Mouse (Mus musculus) fat pad, adult 2 months (tissue): ENCODE results near the gene Mta1.

Experiments used
- DNase-seq: peaks from one replicate; pipeline ENCODE4 v3.0.0-alpha.2; 2011; ENCODE audit warnings: low read depth, low spot score; ENCODE audit errors: extremely low read depth

Mta1 gene

DNA sequence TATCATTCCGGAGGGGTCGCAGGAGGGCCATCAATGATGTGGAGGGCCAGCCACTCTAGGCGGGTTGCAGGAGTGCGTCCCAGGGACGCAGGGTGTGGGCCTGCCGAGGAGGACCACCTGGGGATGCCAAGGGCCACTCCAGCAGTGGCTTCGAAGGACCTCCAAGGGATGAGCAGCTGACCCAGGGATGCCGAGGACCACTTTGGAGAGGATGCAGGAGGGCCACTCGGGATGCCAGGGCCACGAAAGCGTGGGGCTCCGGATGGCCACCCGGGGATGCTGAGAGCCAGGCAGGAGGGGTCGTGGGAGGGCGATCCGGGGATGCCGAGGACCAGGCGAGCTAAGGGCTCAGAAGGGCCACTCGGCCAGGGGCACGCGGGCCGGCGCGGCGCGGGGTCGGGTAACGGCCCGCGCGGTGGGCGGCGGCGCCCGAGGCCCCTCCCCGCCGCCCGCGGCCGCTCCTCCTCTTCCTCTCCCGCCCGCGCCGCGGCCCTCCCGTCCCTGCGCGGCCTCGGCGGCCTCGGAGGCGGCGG lies at the start of gene Mta1:
Mta1 (plus strand) TSS at position 530 of the 533 bp plus-strand sequence.
- DNase-seq, result no peak

DNA sequence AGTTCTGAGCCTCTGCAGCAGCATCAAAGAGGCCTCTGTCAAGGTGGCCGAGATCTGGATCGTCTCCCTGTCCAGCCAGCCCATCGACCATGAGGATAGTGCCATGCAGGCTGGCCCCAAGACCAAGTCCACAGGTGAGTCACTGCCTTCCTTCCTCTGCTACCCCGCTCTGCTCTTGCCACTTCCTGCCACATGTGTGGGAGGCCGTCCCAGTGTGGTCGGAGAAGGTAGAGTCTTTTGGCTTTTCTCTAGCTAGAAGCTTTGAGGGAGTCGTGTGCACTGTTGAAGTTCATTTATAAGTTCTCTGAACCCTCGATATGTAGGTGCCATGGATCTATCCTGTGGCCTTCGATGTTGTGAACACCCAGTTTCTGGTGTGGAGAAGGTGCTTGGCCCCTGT lies 48.2 kb upstream of the Mta1 start:
- DNase-seq, result no peak

DNA sequence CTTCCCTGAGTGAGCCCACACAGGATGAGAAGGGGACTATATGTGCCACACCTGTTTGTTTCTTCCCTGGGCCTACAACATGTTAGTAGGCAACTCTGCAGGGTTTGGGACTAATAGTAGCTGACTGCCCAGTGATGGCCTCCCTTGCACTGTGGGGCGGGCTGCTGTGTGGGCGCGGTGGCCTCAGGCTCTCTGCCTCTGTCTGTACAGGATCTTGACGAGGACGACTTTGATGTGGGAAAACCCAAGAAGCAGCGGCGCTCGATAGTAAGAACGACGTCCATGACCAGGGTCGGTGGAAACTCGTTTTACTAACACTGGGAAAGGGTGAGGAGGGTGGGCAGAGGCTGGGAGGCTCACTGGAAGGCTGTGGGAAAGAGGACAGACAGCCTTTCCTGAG lies 47.4 kb upstream of the Mta1 start:
- DNase-seq, result no peak

DNA sequence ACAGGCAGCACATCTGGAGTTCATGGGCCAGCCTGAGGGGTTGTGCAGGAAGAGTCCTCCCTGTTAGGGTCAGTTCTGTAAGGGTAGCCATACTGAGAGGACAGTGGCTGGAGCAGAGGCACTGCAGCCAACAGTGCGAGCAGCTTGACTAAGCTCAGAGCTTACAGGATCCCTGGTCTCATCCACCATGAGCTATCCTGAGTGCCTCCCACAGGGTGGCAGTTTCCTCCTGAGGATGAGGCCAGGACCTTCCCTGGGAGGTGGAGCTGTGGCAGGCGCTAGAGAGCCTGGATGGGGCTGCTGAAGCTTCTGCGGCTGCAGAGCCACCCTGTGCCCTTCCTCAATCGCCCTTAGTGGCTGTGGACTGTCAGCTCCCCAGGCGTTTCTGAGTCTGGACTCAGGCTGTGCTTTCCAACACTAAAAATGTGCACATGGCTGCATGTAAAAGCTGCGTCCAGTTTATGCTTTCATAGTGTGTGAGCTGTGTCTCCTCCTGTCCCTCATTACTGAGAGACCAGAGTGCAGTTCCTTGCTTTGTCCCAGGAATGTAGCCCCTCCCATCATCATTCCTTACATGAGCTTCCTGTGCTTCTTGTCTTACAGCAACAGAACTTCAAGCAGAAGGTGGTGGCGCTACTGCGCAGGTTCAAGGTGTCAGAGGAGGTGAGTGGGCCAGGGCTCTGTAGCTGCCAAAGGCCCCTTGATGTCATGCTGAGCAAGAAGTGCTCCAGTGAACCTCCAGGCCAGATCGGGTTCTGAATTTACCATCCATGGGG lies 46.3 kb upstream of the Mta1 start:
- no peak for DNase-seq

DNA sequence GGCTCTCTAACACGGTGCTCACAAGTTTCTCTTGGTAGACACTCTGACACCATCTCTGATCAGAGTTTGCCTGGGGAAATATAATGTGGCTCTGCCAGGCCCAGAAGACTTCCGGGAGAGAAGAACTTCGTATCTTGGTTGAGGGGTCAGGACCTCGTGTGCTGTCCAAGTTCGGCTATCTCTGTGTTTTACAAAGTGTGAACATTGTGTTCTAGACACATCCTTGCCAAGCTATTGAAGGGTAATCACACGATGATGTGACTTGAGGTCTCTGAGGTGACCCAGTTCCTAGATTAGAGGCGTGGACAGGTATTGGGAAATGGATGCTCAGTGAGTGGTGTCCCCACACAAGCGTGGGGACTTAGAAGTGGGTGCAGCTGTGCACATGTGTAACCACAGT lies 42.0 kb upstream of the Mta1 start:
- DNase-seq, result no peak

DNA sequence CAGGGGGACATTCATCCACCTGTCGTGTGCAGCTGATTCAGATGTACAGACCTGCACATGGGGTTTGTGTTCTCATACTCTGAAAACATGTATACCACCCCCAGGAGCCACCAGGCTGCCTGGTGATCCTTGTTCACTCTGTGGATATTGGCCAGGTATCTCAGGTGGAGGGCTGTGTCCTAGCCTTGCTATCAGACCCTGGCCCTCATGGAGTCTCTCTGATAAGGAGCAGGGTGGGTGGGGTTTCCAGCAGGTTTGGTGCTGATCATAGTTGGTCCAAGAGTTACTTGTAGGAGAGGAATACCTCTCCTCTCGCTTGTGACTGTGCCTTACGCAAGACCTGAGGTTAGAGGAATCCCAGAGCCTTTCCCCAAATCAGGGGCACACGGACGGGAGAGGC lies 37.9 kb upstream of the Mta1 start:
- no peak for DNase-seq

DNA sequence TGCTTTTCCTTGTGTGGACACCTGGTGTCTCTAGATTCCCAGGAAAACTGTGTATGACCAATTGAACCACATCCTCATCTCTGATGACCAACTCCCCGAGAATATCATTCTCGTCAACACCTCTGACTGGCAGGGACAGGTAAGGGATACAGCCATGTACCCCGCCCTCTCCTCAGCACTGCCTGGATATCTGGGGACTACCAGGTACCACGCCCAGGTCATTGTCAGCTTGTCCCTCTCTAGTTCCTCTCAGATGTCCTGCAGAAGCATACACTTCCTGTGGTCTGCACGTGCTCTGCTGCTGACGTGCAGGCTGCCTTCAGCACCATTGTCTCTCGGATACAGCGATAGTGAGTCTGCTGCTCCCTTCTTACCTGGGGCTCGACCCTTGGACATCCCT lies 36.5 kb upstream of the Mta1 start:
- DNase-seq, result no peak

DNA sequence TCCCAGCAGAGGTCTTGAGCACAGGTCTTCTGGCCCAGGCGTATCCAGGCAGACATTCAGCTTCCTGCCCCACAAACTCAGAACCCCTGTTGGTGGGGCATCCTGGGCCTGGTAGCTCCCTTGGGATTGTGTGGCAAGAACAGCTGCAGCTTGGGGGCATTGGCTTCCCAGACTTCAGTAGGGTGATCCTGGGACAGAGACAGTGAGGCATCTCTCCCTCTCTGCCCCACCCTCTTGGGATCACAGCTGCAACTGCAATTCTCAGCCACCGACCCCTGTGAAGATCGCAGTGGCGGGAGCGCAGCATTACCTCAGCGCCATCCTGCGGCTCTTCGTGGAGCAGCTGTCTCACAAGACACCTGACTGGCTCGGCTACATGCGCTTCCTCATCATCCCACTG lies 35.9 kb upstream of the Mta1 start:
- DNase-seq, result no peak

DNA sequence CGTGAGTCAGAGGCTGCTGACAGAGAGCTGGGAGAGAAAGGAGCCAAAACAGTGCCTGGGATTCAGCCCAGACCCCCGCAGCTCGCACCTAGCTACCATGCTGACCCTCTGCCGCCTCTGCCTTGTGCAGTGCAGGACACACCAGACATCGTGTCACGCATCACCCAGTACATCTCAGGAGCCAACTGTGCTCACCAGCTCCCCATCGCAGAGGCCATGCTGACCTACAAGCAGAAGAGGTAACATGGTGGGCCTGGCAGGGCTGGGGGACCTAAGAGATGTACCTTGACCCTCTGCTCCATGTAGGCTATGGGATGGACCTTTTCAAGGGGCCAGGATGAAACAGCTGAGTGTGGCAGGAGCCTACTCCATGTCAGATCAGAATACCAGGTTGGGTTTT lies 34.4 kb upstream of the Mta1 start:
- DNase-seq, result no peak

DNA sequence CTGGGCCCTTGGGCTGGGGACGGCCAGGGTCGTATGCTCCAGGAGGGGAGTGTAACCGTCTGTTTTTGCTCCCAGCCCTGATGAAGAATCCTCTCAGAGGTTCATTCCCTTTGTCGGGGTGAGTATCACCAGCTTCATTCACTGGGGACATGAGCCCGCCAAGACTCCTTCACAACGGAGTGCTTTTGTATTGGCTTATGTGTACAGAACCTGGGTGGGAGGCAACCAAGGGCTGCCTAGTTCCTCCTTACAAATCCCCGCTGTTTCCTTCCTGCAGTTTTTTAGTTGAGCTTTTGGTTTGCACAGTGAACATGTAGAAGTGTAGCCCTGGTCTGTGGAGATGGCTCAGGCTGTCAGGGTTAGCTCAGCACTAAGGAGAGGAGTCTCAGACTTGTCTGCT lies 30.1 kb upstream of the Mta1 start:
- DNase-seq, result no peak

DNA sequence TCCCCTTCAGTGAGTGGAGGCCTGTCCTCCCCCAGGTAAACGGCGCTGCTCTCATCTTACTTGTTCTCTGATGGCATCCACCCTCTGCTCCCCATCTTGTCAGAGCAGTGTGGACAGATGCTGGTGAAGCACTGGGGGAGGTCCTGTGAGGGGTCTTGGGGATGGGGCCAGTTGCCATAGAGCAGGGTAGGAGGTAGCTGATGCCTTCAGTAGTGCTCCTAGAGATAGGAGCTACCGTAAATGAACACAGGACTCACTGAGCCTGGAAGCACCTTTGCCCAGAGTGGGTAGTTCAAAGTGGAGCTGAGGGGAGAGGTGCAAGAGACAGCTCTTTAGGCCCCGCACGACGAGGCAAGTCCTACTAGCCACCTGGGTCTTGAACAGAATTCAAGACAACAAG lies 28.7 kb upstream of the Mta1 start:
- DNase-seq, result no peak

DNA sequence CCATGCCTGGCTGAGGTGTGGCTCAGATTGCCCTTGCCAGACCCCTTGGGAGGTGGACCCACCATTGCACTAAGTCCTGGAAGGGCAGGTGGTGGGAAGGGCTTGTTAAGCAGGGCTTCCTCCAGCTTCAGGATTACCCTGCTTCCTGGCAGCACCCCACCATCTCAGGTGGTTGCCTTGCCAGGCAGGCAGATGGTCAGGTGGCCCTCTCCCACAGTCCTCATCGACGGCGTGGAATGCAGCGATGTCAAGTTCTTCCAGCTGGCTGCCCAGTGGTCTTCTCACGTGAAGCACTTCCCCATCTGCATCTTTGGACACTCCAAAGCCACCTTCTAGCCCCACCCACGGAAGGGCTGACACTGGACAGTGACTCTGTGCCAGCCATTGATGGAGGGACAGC lies 26.8 kb upstream of the Mta1 start:
- DNase-seq, result no peak

DNA sequence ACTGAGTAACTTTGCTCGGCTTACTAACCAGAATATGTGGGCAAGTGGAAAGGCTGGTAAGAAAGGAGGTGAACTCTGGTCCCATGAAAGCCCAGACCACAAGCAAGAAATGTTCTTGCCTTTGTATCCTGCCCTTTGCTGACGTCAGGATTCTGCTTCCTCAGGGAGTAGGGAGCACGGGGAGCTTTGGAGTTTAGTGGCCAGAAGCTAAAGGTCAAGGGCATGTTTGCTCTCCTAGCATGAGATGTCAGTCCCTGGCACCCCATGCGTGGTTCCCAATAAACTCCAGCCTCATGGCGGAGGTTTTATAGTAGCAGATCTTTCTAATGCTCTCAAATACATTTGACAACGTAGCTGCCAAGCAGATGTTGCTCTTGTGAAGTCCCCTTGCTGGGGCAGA lies 26.3 kb upstream of the Mta1 start:
- no peak for DNase-seq

DNA sequence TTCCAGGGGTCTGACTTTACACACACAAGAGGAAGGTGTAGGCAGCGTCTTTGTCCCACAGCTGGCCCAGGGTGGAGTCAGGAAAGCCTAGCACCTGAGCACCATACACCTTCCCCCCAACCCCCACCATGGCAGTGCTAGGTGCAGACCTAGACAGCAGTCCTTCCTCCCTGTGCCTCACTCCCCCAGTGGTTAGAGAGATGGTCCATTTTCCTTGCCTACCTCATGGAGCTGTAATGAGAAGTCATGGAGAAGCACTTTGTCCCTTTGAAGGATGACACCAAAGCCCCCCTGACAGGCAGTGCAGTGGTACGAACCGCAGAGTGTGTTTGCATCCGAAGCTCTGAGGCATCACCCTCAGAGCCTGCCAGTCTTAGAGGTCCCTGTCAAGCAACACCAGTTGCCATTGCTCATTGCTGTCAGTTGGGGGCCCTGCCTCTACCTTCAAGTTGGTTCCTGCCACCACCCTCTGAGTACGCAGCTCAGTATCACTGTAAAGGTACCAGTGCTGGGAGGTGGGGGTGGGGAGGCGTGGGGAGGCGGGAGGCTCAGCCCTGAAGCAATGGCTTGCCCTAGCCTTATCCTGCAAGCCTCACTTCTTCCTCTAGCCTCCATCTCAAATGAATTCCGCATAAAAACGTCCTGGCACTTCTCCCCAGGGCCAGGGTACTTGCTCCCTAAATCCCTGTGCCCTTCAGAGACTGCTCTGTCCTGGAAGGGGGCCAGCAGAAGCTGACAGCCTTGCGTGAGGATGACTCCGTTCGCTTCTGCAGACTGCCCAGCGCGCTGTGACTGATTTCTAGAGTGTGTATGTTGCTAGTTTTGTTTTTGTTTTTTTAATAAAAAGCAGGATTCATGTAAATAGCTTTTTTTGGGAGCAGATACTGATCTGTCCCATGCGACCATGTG lies 24.4 kb upstream of the Mta1 start:
- DNase-seq, result no peak

DNA sequence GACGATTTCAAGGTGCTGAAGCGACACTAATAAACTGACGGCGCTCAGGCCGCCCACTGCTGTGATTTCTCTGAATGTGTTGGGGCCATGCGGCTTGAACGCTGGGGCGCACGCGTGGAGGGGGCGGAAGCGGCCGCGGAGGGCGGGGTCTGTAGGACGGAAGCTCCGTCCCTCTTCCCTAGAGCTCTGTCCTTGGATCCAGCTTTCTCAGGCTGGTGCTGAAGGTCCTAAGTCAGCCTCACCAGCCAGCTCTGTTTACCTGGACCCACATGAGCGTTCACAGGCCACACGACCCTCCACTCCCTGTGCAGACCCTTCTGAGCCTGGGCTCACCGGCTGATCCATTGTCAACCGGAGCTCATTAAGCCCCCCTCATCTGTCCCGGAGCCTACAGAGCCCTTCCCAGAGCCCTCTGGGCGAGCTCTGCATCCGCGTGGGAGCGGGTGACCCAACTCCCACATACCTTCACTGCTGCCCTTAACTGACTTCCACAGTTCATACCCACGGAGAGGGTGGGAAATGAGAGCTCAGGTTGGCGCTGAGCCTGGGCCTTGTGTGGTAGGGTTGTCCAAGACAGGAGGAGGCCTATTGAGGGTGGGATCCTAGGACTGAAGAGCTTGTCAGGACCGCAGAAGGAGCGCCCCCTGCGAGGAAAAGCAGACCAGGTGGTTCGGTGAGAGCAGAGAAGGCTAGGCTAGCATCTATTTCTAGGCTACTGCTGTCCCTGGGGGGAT lies 23.6 kb upstream of the Mta1 start, which contains the start of gene Tex22:
Tex22 (plus strand) TSS at position 174 of the 734 bp plus-strand sequence.
- DNase-seq, result no peak

DNA sequence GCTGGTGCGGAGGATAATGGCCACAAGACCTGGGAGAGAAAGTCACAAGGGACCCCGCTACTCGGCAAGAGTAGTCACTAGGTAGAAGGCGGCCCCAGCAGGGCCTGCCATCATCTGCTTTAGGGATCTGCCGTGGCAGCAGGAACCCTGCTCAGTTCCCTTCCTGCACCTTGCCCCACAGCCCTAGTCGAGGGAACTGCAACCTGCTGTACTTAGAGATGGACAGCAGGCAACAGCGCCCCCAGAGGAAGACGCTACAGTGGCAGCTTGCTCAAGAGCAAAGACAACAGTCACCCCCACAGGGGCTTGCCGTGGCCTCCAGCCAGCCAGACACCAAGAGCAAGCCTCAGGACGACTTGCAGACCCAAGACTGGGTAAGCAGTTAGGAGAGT lies 23.0 kb upstream of the Mta1 start:
- no peak for DNase-seq

DNA sequence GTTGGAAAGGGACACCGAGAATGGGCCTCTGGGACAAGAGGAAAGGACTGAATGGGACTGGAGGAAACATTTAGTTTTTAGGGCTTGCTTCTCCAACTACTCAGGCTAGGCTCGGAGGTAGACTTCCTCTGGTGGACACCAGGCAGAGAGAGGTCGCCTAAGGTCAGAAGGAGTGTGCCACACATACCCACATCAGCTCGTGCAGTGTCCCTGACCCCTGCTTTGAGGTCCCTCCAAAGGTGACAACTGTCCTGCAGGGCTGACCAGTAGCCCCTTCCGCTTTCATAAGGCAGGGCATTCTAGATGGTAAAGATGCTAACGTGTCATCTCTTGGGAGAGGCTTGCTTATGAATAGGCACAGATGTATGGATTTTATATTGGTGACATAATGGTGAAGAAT lies 22.6 kb upstream of the Mta1 start:
- no peak for DNase-seq

DNA sequence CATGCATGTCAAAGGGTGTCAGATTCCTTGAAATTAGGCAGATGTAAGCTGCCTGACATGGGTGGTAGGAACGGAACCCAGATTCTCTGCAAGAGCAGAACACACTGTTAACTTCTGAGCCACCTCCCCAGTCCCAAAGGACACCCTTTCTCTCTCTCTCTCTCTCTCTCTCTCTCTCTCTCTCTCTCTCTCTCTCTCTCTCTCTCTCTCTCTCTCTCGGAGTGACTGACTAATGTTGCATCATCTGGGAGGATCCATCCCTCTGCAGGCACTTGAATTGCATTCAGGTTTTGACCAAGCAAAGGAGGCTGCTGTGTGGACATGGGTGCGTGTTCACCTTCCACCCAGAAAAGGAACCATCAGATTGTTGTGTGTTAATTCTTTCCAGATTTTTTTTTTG lies 10.8 kb upstream of the Mta1 start:
- no peak for DNase-seq

DNA sequence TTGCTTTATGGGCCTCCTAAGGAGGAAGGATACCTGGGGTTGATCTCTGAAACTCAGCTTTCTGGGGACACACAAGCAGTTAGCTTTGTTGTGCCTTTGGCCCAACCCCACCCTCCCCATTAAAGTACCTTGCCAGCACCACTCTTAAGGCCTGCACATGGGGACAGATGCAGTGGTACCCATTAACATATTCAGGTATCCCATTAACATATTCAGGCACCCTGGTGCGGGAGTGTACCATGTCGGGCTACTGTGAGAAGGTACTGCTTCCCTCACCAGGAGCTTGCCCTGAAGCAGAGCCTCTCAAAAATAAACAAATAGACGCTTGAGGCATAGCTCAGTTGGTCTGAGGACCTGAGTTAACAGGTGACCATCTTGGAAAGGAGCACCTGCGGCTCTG lies 10.1 kb upstream of the Mta1 start:
- DNase-seq, result no peak

DNA sequence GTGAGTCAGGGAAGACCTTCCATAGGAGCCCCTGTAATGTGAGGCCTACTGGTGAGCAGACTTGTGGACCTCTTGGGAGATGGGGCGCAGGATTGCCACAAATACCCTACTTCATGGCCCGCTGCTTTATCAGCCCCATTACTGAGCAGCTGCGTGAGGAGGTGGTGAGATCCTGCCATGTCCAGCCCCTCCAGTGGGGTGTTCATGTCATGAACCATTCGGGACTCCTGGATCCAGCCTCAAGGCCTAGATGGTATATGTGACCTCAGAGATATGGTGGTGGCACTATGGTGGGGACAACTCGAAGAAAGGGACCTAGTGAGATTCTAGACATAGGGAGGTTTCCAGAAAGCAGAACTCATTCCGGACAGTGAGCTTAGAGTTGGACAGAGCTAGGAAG lies 9.0 kb upstream of the Mta1 start:
- DNase-seq, result no peak

DNA sequence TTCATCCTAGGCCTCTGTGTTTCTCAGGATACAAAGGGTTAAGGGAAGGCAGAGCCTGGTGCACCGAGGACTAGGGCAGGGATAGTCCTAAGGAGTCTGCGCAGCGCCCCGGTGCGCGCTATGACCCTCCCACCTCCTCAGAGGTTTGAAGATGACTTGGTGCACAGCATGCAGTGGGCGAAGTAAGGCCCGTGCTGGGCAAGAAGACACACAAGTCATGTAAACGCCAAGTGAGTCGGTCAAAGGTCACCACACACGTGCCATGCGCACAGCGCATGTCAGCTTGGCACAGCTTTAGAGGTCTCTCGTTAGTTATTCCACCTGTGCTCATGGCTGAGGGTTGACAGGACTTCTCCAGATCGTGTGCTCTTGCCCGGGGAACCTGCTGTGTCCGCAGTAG lies 8.0 kb upstream of the Mta1 start:
- DNase-seq, result no peak
